In genomic region chr5:102100246-102101241, GRCm38 (mm10) we compare ENCODE assay signal across 14 mouse cellular contexts. TPM values are rescaled to one million over a fixed set of nuclear protein-coding genes. Genes with fewer than 3 reads are reported as not detected.
DNase-seq lines count a peak whose midpoint lies in the region; ATAC-seq lines count a peak whose summit lies in the region.
"Had no signal": no experiment of that assay in that cellular context is flagged by ENCODE, and none has a peak within 500 bp of the region (broad histone marks: within the 10 kb centered on the region; RNA-seq: fewer than 3 reads in every experiment).

No protein-coding gene starts in this region.

- H3K9me3 ChIP-seq in embryonic facial prominence, embryonic 10.5 days = no peaks in the 10 kb centered on the region
- H3K9me3 ChIP-seq in embryonic facial prominence, embryonic 13.5 days = no peaks in the 10 kb centered on the region
- H3K9me3 ChIP-seq in hindbrain, embryonic 15.5 days = no peaks in the 10 kb centered on the region
- H3K9me3 ChIP-seq in midbrain, embryonic 16.5 days (replicated peaks; ENCODE audit: control insufficient read depth, low read length, poor library complexity, severe bottlenecking) = no peaks in the 10 kb centered on the region
- no peaks in the 10 kb centered on the region for H3K9me3 ChIP-seq in kidney, embryonic 14.5 days (ENCODE audit: control insufficient read depth, low read length)
- H3K9me3 ChIP-seq: heart, embryonic 15.5 days had no signal

- H3K27ac ChIP-seq in embryonic facial prominence, embryonic 10.5 days (replicated peaks) = peak overlapping the region; percentile 40; the same call in 1 of the 2 replicates
- H3K27ac ChIP-seq in embryonic facial prominence, embryonic 13.5 days = peak overlapping the region; percentile 39; the same call in 1 of the 2 replicates
- peak overlapping the region; percentile 26 for H3K27ac ChIP-seq in hindbrain, embryonic 15.5 days (replicated peaks)
- H3K27ac ChIP-seq in midbrain, embryonic 16.5 days (ENCODE audit: low read length) = peak overlapping the region; percentile 66
- H3K27ac ChIP-seq in kidney, embryonic 14.5 days (ENCODE audit: low read depth, low read length) = no peak overlapping the region
- H3K27ac ChIP-seq: heart, embryonic 15.5 days had no signal

- H3K4me1 ChIP-seq in embryonic facial prominence, embryonic 10.5 days = peaks cover 15% of the 10 kb centered on the region
- H3K4me1 ChIP-seq in embryonic facial prominence, embryonic 13.5 days = peaks cover 22% of the 10 kb centered on the region
- peaks cover 14% of the 10 kb centered on the region for H3K4me1 ChIP-seq in hindbrain, embryonic 15.5 days (replicated peaks)
- H3K4me1 ChIP-seq in midbrain, embryonic 16.5 days (ENCODE audit: control insufficient read depth, insufficient read depth, low read length) = peaks cover 15% of the 10 kb centered on the region
- H3K4me1 ChIP-seq in kidney, embryonic 14.5 days (ENCODE audit: control insufficient read depth, insufficient read depth, low read length) = no peaks in the 10 kb centered on the region
- H3K4me1 ChIP-seq: heart, embryonic 15.5 days had no signal

- H3K4me3 ChIP-seq in embryonic facial prominence, embryonic 10.5 days = 0 out of 2 replicates have a peak overlapping the region, but pooled peaks have one; percentile 5
- no peak overlapping the region for H3K4me3 ChIP-seq in embryonic facial prominence, embryonic 13.5 days
- no peak overlapping the region for H3K4me3 ChIP-seq in hindbrain, embryonic 15.5 days
- H3K4me3 ChIP-seq in midbrain, embryonic 16.5 days (ENCODE audit: low read depth, low read length) = peak overlapping the region; percentile 3; the same call in 1 of the 2 replicates
- no peak overlapping the region for H3K4me3 ChIP-seq in kidney, embryonic 14.5 days (ENCODE audit: low read length)
- H3K4me3 ChIP-seq: heart, embryonic 15.5 days had no signal

- 49% methylated on average over 21 of the region's 21 CpGs for WGBS in embryonic facial prominence, embryonic 10.5 days
- 32% methylated on average over 21 of the region's 21 CpGs for WGBS in embryonic facial prominence, embryonic 13.5 days
- 39% methylated on average over 21 of the region's 21 CpGs for WGBS in hindbrain, embryonic 15.5 days
- 24% methylated on average over 21 of the region's 21 CpGs for WGBS in midbrain, embryonic 16.5 days
- 66% methylated on average over 21 of the region's 21 CpGs for WGBS in kidney, embryonic 14.5 days

- ATAC-seq in embryonic facial prominence, embryonic 13.5 days (ENCODE audit: insufficient number of reproducible peaks, insufficient read depth, low FRiP score, low TSS enrichment, low read depth) = no peak
- peak; percentile 68; the same call in 1 of the 2 replicates for ATAC-seq in hindbrain, embryonic 15.5 days (ENCODE audit: low FRiP score, low read depth)
- ATAC-seq in midbrain, embryonic 16.5 days = peak; percentile 81
- no peak for ATAC-seq in kidney, embryonic 14.5 days (ENCODE audit: low FRiP score, low TSS enrichment)
- ATAC-seq: CD4-positive, CD25-positive, alpha-beta regulatory T cell, adult 4 months had no signal

- H3K27me3 ChIP-seq in embryonic facial prominence, embryonic 10.5 days (replicated peaks; ENCODE audit: low read depth, poor library complexity, severe bottlenecking) = no peaks in the 10 kb centered on the region
- H3K27me3 ChIP-seq in embryonic facial prominence, embryonic 13.5 days = no peaks in the 10 kb centered on the region
- no peaks in the 10 kb centered on the region for H3K27me3 ChIP-seq in hindbrain, embryonic 15.5 days
- H3K27me3 ChIP-seq in midbrain, embryonic 16.5 days (ENCODE audit: control insufficient read depth, insufficient read depth, low read depth, low read length) = no peaks in the 10 kb centered on the region
- H3K27me3 ChIP-seq in kidney, embryonic 14.5 days (ENCODE audit: control insufficient read depth, insufficient read depth, low read length) = no peaks in the 10 kb centered on the region
- H3K27me3 ChIP-seq: heart, embryonic 15.5 days had no signal

- DNase-seq in embryonic facial prominence, embryonic 10.5 days (ENCODE audit: low spot score) = no peak
- DNase-seq in layer of hippocampus, adult 9-11 months = no peak
- DNase-seq in layer of hippocampus, postnatal 14 days (ENCODE audit: low spot score in 2 of 2) = no peak
- DNase-seq: cerebellum, adult 11 months; gastrocnemius, postnatal 36 days; kidney, postnatal 14 days; layer of hippocampus, postnatal 36 days; left cerebral cortex, postnatal 4 days had no signal

- no peaks in the 10 kb centered on the region for H3K36me3 ChIP-seq in embryonic facial prominence, embryonic 10.5 days (replicated peaks)
- H3K36me3 ChIP-seq in embryonic facial prominence, embryonic 13.5 days = no peaks in the 10 kb centered on the region
- no peaks in the 10 kb centered on the region for H3K36me3 ChIP-seq in hindbrain, embryonic 15.5 days
- no peaks in the 10 kb centered on the region for H3K36me3 ChIP-seq in midbrain, embryonic 16.5 days (ENCODE audit: control insufficient read depth, insufficient read depth, low read length)
- H3K36me3 ChIP-seq in kidney, embryonic 14.5 days (ENCODE audit: control insufficient read depth, insufficient read depth, low read length) = no peaks in the 10 kb centered on the region
- H3K36me3 ChIP-seq: heart, embryonic 15.5 days had no signal

- H3K9ac ChIP-seq in embryonic facial prominence, embryonic 13.5 days = 0 out of 2 replicates have a peak overlapping the region, but pooled peaks have one; percentile 11
- no peak overlapping the region for H3K9ac ChIP-seq in hindbrain, embryonic 15.5 days
- peak overlapping the region; percentile 3; the same call in 1 of the 2 replicates for H3K9ac ChIP-seq in midbrain, embryonic 16.5 days (ENCODE audit: low read depth, low read length)
- no peak overlapping the region for H3K9ac ChIP-seq in kidney, embryonic 14.5 days (ENCODE audit: low read depth, low read length)
- H3K9ac ChIP-seq: heart, embryonic 15.5 days had no signal

- H3K4me2 ChIP-seq in embryonic facial prominence, embryonic 13.5 days = peak overlapping the region; percentile 48
- peak overlapping the region; percentile 32 for H3K4me2 ChIP-seq in hindbrain, embryonic 15.5 days
- H3K4me2 ChIP-seq in midbrain, embryonic 16.5 days (ENCODE audit: low read length) = peak overlapping the region; percentile 44
- H3K4me2 ChIP-seq in kidney, embryonic 14.5 days (replicated peaks; ENCODE audit: low read depth, low read length) = no peak overlapping the region
- H3K4me2 ChIP-seq: heart, embryonic 15.5 days had no signal

RNA-seq across cellular contexts. Expression of gene Wdfy3, which starts 30.8 kb away (rescaled TPM):
- polyA plus RNA-seq in embryonic facial prominence, embryonic 10.5 days (2016; fragmentation: Nextera tagmentation; extraction: Ambion mirVana) = 17.0 and 17.2 TPM in 2 replicates
- polyA plus RNA-seq in embryonic facial prominence, embryonic 13.5 days (2015; fragmentation: Nextera tagmentation; extraction: Ambion mirVana) = 19.1 and 20.5 TPM in 2 replicates
- 27.4 and 29.8 TPM in 2 replicates for polyA plus RNA-seq in hindbrain, embryonic 15.5 days (2015; fragmentation: Nextera tagmentation; extraction: Ambion mirVana)
- 27.0 and 31.1 TPM in 2 replicates for polyA plus RNA-seq in midbrain, embryonic 16.5 days (2015; fragmentation: Nextera tagmentation; extraction: Ambion mirVana)
- 20.2 and 27.7 TPM in 2 replicates for polyA plus RNA-seq in kidney, embryonic 14.5 days (2014; fragmentation: Nextera tagmentation; extraction: Ambion mirVana)
- total RNA-seq in layer of hippocampus, postnatal 14 days (2021) = 100 to 1,000 TPM; 109 to 119 TPM

Comparison
In these comparisons a context has a peak if more than half of its experiments do, and no peak if none do; other contexts are left out.
1. H3K4me3 ChIP-seq: peak in embryonic facial prominence, embryonic 10.5 days (single experiment) and midbrain, embryonic 16.5 days (single experiment); none in embryonic facial prominence, embryonic 13.5 days (single experiment), hindbrain, embryonic 15.5 days (single experiment) and kidney, embryonic 14.5 days (single experiment).
2. ATAC-seq: peak in hindbrain, embryonic 15.5 days (single experiment) and midbrain, embryonic 16.5 days (single experiment); none in embryonic facial prominence, embryonic 13.5 days (single experiment) and kidney, embryonic 14.5 days (single experiment).
3. H3K9ac ChIP-seq: peak in embryonic facial prominence, embryonic 13.5 days (single experiment) and midbrain, embryonic 16.5 days (single experiment); none in hindbrain, embryonic 15.5 days (single experiment) and kidney, embryonic 14.5 days (single experiment).